Mouse (Mus musculus) intestine, embryonic 14.5 days (tissue): ENCODE measurements around the gene Rbm45. TPM values are rescaled to one million over a fixed set of nuclear protein-coding genes. Genes with fewer than 3 reads are reported as not detected.

Source experiments
- ATAC-seq: fragments of 200-750 bp; cut with Nextera tagmentation; replicated peaks from 2 replicates; pipeline ENCODE4 v1.8.0; 2017; ENCODE audit warnings: low read depth, moderate number of reproducible peaks, moderate TSS enrichment, moderate library complexity; ENCODE audit not compliant: low FRiP score, low TSS enrichment
- DNase-seq: peaks from one replicate; pipeline ENCODE4 v3.0.0-alpha.2; 2018; ENCODE audit warnings: low spot score
- H3K27ac ChIP-seq: fragments of 300-500 bp; sonication (generic); 2 replicates; pipeline ENCODE4 v1.5.1; 2014; ENCODE audit warnings: low read depth, mild to moderate bottlenecking, control low read depth
- H3K27me3 ChIP-seq: fragments of 300-500 bp; sonication (generic); replicated peaks from 2 replicates; pipeline ENCODE4 v1.6.1; 2014; ENCODE audit warnings: low read length, control low read depth; ENCODE audit not compliant: control insufficient read depth, insufficient read depth
- H3K36me3 ChIP-seq: fragments of 300-500 bp; sonication (generic); 2 replicates; pipeline ENCODE4 v1.6.1; 2014; ENCODE audit warnings: low read length, control low read depth; ENCODE audit not compliant: control insufficient read depth, insufficient read depth
- H3K4me1 ChIP-seq: fragments of 300-500 bp; sonication (generic); replicated peaks from 2 replicates; pipeline ENCODE4 v1.6.1; 2014; ENCODE audit warnings: low read length, control low read depth, mixed read lengths; ENCODE audit not compliant: control insufficient read depth, insufficient read depth
- H3K4me2 ChIP-seq: fragments of 300-500 bp; sonication (generic); 2 replicates; pipeline ENCODE4 v1.6.1; 2014; ENCODE audit warnings: low read length
- H3K4me3 ChIP-seq: fragments of 300-500 bp; sonication (generic); 2 replicates; pipeline ENCODE4 v1.5.1; 2014; ENCODE audit warnings: low read depth, low read length, control low read depth, mixed read lengths
- H3K9ac ChIP-seq: fragments of 300-500 bp; sonication (generic); 2 replicates; pipeline ENCODE4 v1.6.1; 2014; ENCODE audit warnings: mild to moderate bottlenecking, low read length
- H3K9me3 ChIP-seq: fragments of 300-500 bp; sonication (generic); 2 replicates; pipeline ENCODE4 v1.6.1; 2016; ENCODE audit warnings: low read length, control low read depth; ENCODE audit not compliant: control insufficient read depth
- WGBS: fragments of 180-500 bp; shearing (Covaris S2); extraction: QIAGEN DNeasy Blood & Tissue Kit; methylation state at CpG from one replicate; pipeline ENCODE4 v1.1.7; 2014; 5-methylcytosine and 5-hydroxymethylcytosine counted together
- polyA plus RNA-seq: library from polyadenylated mRNA; unstranded; fragments of >200 nt; fragmentation: Nextera tagmentation; extraction: Ambion mirVana; gene quantifications from 2 replicates; pipeline ENCODE4 v1.2.1, GENCODE M21; 2014

Gene Rbm45
- polyA plus RNA-seq, 1 experiment from 2014 or later, result 17.1 TPM

DNA sequence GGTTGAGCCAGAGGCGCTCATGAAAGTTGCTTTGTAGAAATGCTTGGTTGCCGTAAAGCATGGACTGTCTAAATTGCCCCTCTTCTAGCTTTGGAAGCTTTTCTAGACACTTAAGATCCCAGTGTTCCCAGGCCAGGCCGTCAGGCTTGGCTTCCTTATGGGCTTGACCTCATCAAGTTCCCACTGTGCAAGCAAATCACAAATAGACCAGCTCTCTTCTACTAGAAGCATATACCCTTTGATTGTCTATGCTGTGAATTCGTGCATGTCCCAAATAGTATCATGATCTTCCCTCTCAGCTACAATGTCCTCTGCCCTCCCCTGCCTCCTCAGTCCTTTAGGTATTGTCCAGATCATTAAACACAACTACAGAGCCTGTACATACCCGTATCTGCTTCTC lies 60.1 kb downstream of the Rbm45 start:
- H3K4me1 ChIP-seq, result no peaks in the 10 kb centered on the region
- H3K4me3 ChIP-seq, result no peak overlapping the region
- no peak overlapping the region for H3K4me2 ChIP-seq
- H3K9ac ChIP-seq, result no peak overlapping the region
- H3K27me3 ChIP-seq, result no peaks in the 10 kb centered on the region
- DNase-seq (no peak), ATAC-seq (no peak)
- no peak overlapping the region for H3K27ac ChIP-seq
- no peaks in the 10 kb centered on the region for H3K36me3 ChIP-seq
- H3K9me3 ChIP-seq, result no peaks in the 10 kb centered on the region
- 87% methylated on average over 5 of the region's 5 CpGs for WGBS

DNA sequence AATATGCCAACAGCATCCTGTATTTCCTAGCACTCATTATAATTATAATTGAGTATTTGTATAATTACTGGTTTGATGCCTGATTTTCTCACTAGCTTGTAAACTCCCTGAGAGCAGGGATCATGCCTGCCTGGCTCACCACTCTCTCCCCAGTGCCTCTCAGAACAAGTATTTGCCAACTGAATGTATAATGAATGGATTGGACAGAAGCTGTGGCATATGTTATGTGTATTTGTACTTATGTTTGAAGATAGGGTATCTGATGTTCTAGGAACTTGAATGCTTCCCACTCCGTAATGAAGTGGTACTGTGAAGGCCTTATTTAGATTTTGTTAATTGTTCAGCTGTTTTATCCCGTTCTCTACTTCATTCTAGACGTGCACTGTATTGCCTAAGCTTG lies 60.8 kb downstream of the Rbm45 start:
- Histone ChIP-seq H3K4me3 (no peak overlapping the region), H3K36me3 (no peaks in the 10 kb centered on the region), H3K4me1 (no peaks in the 10 kb centered on the region), H3K27ac (no peak overlapping the region), H3K27me3 (no peaks in the 10 kb centered on the region), H3K9ac (no peak overlapping the region), H3K4me2 (no peak overlapping the region), H3K9me3 (no peaks in the 10 kb centered on the region)
- DNase-seq (no peak), ATAC-seq (no peak)
- 91% methylated on average over 3 of the region's 3 CpGs for WGBS

Other genes starting within 250 kb of the Rbm45 start
- gene Pde11a, start 31.2 kb upstream of the Rbm45 start, polyA plus RNA-seq, result 0.38 and 0.42 TPM in 2 replicates
- not detected in 2 replicates for gene Cyct, start 9.5 kb upstream of the Rbm45 start, polyA plus RNA-seq
- gene Osbpl6, start 36.5 kb downstream of the Rbm45 start, polyA plus RNA-seq, result 8.9 and 10.9 TPM in 2 replicates